Mouse (Mus musculus) C2C12 (cell line): Measurements from ENCODE around the gene Ercc1.

Experiments used
- CEBPB ChIP-seq: IDR thresholded peaks from one replicate; pipeline ENCODE4 v1.6.1; 2011; ENCODE audit warnings: low read depth, mild to moderate bottlenecking, control low read depth, moderate library complexity
- CTCF ChIP-seq: IDR thresholded peaks from one replicate; pipeline ENCODE4 v1.5.1; 2011; ENCODE audit not compliant: control insufficient read depth, insufficient read depth, insufficient read length
- MAX ChIP-seq: IDR thresholded peaks from one replicate; pipeline ENCODE4 v1.6.1; 2011; ENCODE audit warnings: mild to moderate bottlenecking, control low read depth
- MYOD1 ChIP-seq: IDR thresholded peaks from one replicate; pipeline ENCODE4 v1.6.1; 2011; ENCODE audit warnings: low read depth; ENCODE audit not compliant: control insufficient read depth, insufficient read length
- MYOG ChIP-seq: IDR thresholded peaks from one replicate; pipeline ENCODE4 v1.6.1; 2011; ENCODE audit not compliant: control insufficient read depth, insufficient read length; ENCODE audit errors: extremely low read depth
- USF1 ChIP-seq: IDR thresholded peaks from one replicate; pipeline ENCODE4 v1.6.1; 2011; ENCODE audit warnings: low read depth, mild to moderate bottlenecking, control low read depth, moderate library complexity

GRCm38 (mm10) chr7:19341250-19341649, 3.3 kb upstream of the Ercc1 start:
- TF ChIP-seq CTCF: no peak
- TF ChIP-seq MAX: no peak
- no peak for TF ChIP-seq MYOG
- TF ChIP-seq USF1: no peak
- TF ChIP-seq MYOD1: no peak
- no peak for TF ChIP-seq CEBPB
